Mouse (Mus musculus) small intestine, adult 2 months (tissue): ENCODE data around the gene Mmp1b. TPM values are rescaled to one million over a fixed set of nuclear protein-coding genes. Genes with fewer than 3 reads are reported as not detected.
A peak's percentile ranks its signal among the peaks of the same experiment; 100 is the strongest.
"Not testable (repeated sequence)": the region's sequence is repeated elsewhere in the genome, so short reads cannot be mapped to it uniquely, and the experiment has no call there.

Experiments used
- H3K27ac ChIP-seq: fragments of 200-500 bp; 2 replicates; pipeline ENCODE4 v1.5.1; 2012; ENCODE audit warnings: low read depth, low read length, control low read depth, inconsistent platforms; ENCODE audit not compliant: insufficient read depth
- H3K27me3 ChIP-seq: fragments of 200-500 bp; 2 replicates; pipeline ENCODE4 v1.6.1; 2012; ENCODE audit warnings: mild to moderate bottlenecking, moderate library complexity, low read length, inconsistent platforms; ENCODE audit not compliant: control insufficient read depth, insufficient read depth
- H3K36me3 ChIP-seq: fragments of 200-500 bp; 2 replicates; pipeline ENCODE4 v1.6.1; 2012; ENCODE audit warnings: mild to moderate bottlenecking, low read length, control low read depth, inconsistent platforms; ENCODE audit not compliant: control insufficient read depth, insufficient read depth
- H3K4me1 ChIP-seq: fragments of 200-500 bp; 2 replicates; pipeline ENCODE4 v1.6.1; 2012; ENCODE audit warnings: low read length, inconsistent platforms, mixed read lengths; ENCODE audit not compliant: control insufficient read depth, insufficient read depth, insufficient read length
- H3K4me3 ChIP-seq: fragments of 200-500 bp; 2 replicates; pipeline ENCODE4 v1.5.1; 2012; ENCODE audit warnings: low read depth, mild to moderate bottlenecking, control low read depth, inconsistent platforms, low read length, moderate library complexity
- CTCF ChIP-seq: fragments of 200-500 bp; IDR thresholded peaks from 2 replicates; pipeline ENCODE4 v1.5.1; 2012; ENCODE audit warnings: low read depth, mild to moderate bottlenecking, control low read depth, inconsistent platforms, low read length, moderate library complexity, mixed read lengths; ENCODE audit not compliant: insufficient replicate concordance, insufficient read length; ENCODE audit errors: extremely low read depth
- POLR2A ChIP-seq: fragments of 200-500 bp; IDR thresholded peaks from 2 replicates; pipeline ENCODE4 v1.6.1; 2012; ENCODE audit warnings: low read depth, mild to moderate bottlenecking, control low read depth, inconsistent platforms, low read length, moderate library complexity
- WGBS: fragments of 180-500 bp; shearing (Covaris S2); methylation state at CpG from one replicate; pipeline ENCODE4 v1.1.7; 2018; 5-methylcytosine and 5-hydroxymethylcytosine counted together
- polyA plus RNA-seq: library from polyadenylated mRNA; depleted of rRNA; stranded (reverse); fragments of >200 nt; gene quantifications from 2 replicates; pipeline ENCODE4 v1.2.3, GENCODE M21; 2012; rRNA removed

Mmp1b gene
- not detected in 2 replicates for polyA plus RNA-seq

GRCm38 (mm10) chr9:7387947-7388346 is at the start of gene Mmp1b:
Gene Mmp1b, minus strand, starts transcription at chr9:7388047.
- no peaks in the 10 kb centered on the region for H3K36me3 ChIP-seq
- H3K4me1 ChIP-seq, result no peaks in the 10 kb centered on the region
- H3K27ac ChIP-seq, result no peak within 1 kb of the TSS
- TF ChIP-seq POLR2A (no peak), CTCF (no peak)
- no peaks in the 10 kb centered on the region for H3K27me3 ChIP-seq
- H3K4me3 ChIP-seq, result no peak within 1 kb of the TSS

- not testable (repeated sequence) for H3K27me3 ChIP-seq, H3K27ac ChIP-seq, H3K4me3 ChIP-seq, H3K4me1 ChIP-seq, H3K36me3 ChIP-seq
- 70% methylated on average over 8 of the region's 8 CpGs for WGBS
Measured at GRCm38 (mm10) chr9:7396556-7396955, 8.7 kb upstream of the Mmp1b start.

GRCm38 (mm10) chr9:7354535-7354934 is 33.3 kb downstream of the Mmp1b start:
- Histone ChIP-seq H3K4me1 (no peaks in the 10 kb centered on the region), H3K27ac (no peak overlapping the region), H3K27me3 (no peaks in the 10 kb centered on the region), H3K36me3 (no peaks in the 10 kb centered on the region), H3K4me3 (no peak overlapping the region)
- WGBS, result 72% methylated on average over 3 of the region's 3 CpGs
- TF ChIP-seq CTCF (no peak), POLR2A (no peak)

- Histone ChIP-seq H3K4me1 (no peaks in the 10 kb centered on the region), H3K27ac (no peak overlapping the region), H3K27me3 (no peaks in the 10 kb centered on the region), H3K4me3 (no peak overlapping the region), H3K36me3 (no peaks in the 10 kb centered on the region)
- WGBS, result 78% methylated on average over 2 of the region's 2 CpGs
- TF ChIP-seq POLR2A (no peak), CTCF (no peak)
Measured at GRCm38 (mm10) chr9:7345513-7345912, 42.3 kb downstream of the Mmp1b start.

GRCm38 (mm10) chr9:7344107-7344506 is 43.7 kb downstream of the Mmp1b start, which contains the start of gene Mmp12:
Gene Mmp12, plus strand, starts transcription at chr9:7344381.
- Histone ChIP-seq H3K4me1 (no peaks in the 10 kb centered on the region), H3K36me3 (no peaks in the 10 kb centered on the region), H3K27me3 (no peaks in the 10 kb centered on the region), H3K4me3 (no peak within 1 kb of the TSS), H3K27ac (no peak within 1 kb of the TSS)
- TF ChIP-seq CTCF (no peak), POLR2A (no peak)

GRCm38 (mm10) chr9:7336740-7337483 is 50.9 kb downstream of the Mmp1b start:
- Histone ChIP-seq H3K36me3 (no peaks in the 10 kb centered on the region), H3K27me3 (no peaks in the 10 kb centered on the region), H3K4me3 (no peak overlapping the region), H3K27ac (peak overlapping the region; percentile 41; the same call in 1 of the 2 replicates), H3K4me1 (no peaks in the 10 kb centered on the region)
- TF ChIP-seq CTCF (no peak), POLR2A (no peak)

- Histone ChIP-seq H3K4me1 (no peaks in the 10 kb centered on the region), H3K36me3 (no peaks in the 10 kb centered on the region), H3K27ac (no peak overlapping the region), H3K4me3 (no peak overlapping the region), H3K27me3 (no peaks in the 10 kb centered on the region)
- WGBS, result 85% methylated on average over 5 of the region's 6 CpGs
- TF ChIP-seq POLR2A, result no peak
- TF ChIP-seq CTCF, result no peak
Measured at GRCm38 (mm10) chr9:7335766-7336680, 51.8 kb downstream of the Mmp1b start.
